Mouse (Mus musculus): ENCODE data around the gene Pibf1. TPM values are rescaled to one million over a fixed set of nuclear protein-coding genes. Genes with fewer than 3 reads are reported as not detected.

Gene Pibf1
- polyA plus RNA-seq, 1 experiment from 2014 or later, result 15.5 TPM

DNA sequence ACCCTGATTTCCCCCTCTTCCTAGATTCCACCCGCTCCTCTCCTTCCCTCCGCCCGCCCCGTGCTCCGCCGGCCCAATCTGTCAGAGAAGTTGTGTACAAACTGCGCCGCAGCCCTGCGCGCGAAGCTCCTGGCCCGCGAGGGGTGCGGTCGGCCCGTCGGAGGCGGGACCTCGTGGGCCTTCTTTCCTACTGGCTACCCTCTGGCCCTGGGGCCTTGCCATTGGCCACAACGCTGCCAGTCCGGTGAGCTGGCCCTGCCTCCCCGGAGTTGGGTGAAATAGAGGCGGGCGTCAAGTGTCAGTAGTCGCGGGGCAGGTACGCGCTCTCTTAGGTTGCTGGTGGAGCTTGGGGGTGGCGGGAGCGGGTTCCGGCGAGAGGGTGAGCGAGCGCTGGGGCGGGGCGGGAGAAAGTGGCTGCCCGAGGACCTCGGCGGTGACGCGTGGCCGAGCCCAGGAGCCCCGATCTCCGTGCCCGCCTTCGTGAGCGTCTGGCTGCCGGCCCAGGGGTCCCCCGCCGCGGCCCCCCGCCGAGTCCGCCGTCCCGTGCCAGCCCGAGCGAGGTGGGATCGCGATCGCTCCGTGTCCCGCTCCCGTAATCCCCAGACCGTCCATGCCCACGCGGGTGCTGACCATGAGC is 199.3 kb downstream of the Pibf1 start, which contains the start of gene Klf5:
Gene Klf5 (plus strand): TSS at position 307 of the 637 bp plus-strand sequence.
- no peaks in the 10 kb centered on the region for H3K79me2 ChIP-seq (ENCODE audit: inconsistent target)
- no peaks in the 10 kb centered on the region for H3K36me3 ChIP-seq (ENCODE audit: inconsistent target)
- WGBS (ENCODE audit: missing documents), result under 1% methylated on average over 66 of the region's 67 CpGs
- no peak within 1 kb of the TSS for H3K27ac ChIP-seq
- H3K4me3 ChIP-seq (ENCODE audit: inconsistent target), result no peak within 1 kb of the TSS

DNA sequence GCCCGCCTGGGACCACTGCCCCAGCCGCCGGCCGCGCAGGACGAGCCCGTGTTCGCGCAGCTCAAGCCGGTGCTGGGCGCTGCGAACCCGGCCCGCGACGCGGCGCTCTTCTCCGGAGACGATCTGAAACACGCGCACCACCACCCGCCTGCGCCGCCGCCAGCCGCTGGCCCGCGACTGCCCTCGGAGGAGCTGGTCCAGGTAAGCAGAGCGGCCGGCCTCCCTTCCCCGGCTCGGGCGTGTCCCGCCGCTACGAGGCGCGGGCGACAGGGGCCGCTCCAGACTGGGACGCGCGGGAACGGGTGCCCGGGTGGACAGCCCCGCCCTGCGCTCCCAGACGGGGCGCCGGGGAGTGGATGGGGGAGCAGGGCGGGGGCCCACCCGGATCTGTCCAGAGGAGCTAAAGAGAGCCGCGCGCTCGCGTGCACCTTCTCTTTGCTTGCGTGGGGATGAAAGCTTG is 199.8 kb downstream of the Pibf1 start:
- Histone ChIP-seq H3K4me3 (ENCODE audit: inconsistent target) (no peak overlapping the region), H3K27ac (no peak overlapping the region), H3K79me2 (ENCODE audit: inconsistent target) (no peaks in the 10 kb centered on the region), H3K36me3 (ENCODE audit: inconsistent target) (no peaks in the 10 kb centered on the region)
- under 1% methylated on average over 60 of the region's 60 CpGs for WGBS (ENCODE audit: missing documents)

DNA sequence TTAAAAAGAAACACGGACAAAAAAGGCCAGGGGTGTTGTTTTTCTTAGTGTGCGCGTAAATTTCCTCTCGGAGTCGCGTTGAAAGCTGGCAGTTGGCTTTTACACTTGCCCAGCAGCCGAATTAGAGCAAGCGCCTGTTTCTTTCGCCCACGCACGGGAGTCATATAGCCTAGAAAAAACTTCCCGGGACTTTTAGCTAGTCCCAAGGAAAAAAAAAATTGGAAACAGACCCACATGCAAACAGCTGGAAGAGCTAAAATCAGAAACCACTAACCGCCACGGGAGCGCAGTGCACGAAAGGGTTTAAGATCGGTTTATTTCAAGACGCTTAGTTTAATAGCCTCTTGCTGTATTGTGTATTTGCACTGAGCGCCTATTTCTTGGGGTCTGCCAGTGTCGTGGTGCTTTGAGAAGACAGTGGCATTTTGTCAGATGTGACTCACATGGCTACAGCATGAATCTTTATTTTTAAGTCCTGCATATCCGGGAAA is 200.5 kb downstream of the Pibf1 start:
- H3K4me3 ChIP-seq (ENCODE audit: inconsistent target), result no peak overlapping the region
- H3K79me2 ChIP-seq (ENCODE audit: inconsistent target), result no peaks in the 10 kb centered on the region
- WGBS (ENCODE audit: missing documents), result 10% methylated on average over 21 of the region's 21 CpGs
- no peak overlapping the region for H3K27ac ChIP-seq
- no peaks in the 10 kb centered on the region for H3K36me3 ChIP-seq (ENCODE audit: inconsistent target)

DNA sequence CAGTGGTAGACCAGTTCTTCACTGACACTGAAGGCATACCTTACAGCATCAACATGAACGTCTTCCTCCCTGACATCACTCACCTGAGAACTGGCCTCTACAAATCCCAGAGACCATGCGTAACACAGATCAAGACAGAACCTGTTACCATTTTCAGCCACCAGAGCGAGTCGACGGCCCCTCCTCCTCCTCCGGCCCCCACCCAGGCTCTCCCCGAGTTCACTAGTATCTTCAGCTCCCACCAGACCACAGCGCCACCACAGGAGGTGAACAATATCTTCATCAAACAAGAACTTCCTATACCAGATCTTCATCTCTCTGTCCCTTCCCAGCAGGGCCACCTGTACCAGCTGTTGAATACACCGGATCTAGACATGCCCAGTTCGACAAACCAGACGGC is 202.2 kb downstream of the Pibf1 start:
- Histone ChIP-seq H3K79me2 (ENCODE audit: inconsistent target) (no peaks in the 10 kb centered on the region), H3K27ac (no peak overlapping the region), H3K4me3 (ENCODE audit: inconsistent target) (no peak overlapping the region), H3K36me3 (ENCODE audit: inconsistent target) (no peaks in the 10 kb centered on the region)
- 90% methylated on average over 11 of the region's 11 CpGs for WGBS (ENCODE audit: missing documents)

Other genes with a start within 250 kb of the Pibf1 start
- 1.2 to 3.4 TPM (median 1.4 TPM) in 3 replicates for gene Rpl36a-ps1, start 105.1 kb upstream of the Pibf1 start, polyA plus RNA-seq (2018)
- 23.1 to 32.3 TPM (median 29.1 TPM) in 3 replicates for gene Mzt1, start 53.3 kb upstream of the Pibf1 start, polyA plus RNA-seq (2018)
- 1.3 to 2.8 TPM (median 2.3 TPM) in 3 replicates for gene Bora, start 53.2 kb upstream of the Pibf1 start, polyA plus RNA-seq (2018)
- 3.8 to 15.9 TPM (median 10.6 TPM) in 3 replicates for gene Dis3, start 346 bp downstream of the Pibf1 start, polyA plus RNA-seq (2018)
- not detected in 3 replicates for gene Klf5, start 199.3 kb downstream of the Pibf1 start, polyA plus RNA-seq (2018)

All from macrophage (primary cell).